Mouse (Mus musculus): ENCODE data around the gene Olfr993. TPM values are rescaled to one million over a fixed set of nuclear protein-coding genes. Genes with fewer than 3 reads are reported as not detected.

Gene Olfr993
- total RNA-seq (2021) = not detected
- long read RNA-seq, experiment 1 = 0 reads
- long read RNA-seq, experiment 2 = 0 reads

GRCm38 (mm10) chr2:85414777-85415176 is at the start of gene Olfr993:
Gene Olfr993 (minus strand): TSS chr2:85414877.
- no peak for DNase-seq

- DNase-seq = no peak
These were observed 28.9 kb upstream of the Olfr993 start, which contains the start of gene Olfr995 for GRCm38 (mm10) chr2:85443539-85443938. Gene Olfr995 (minus strand): TSS chr2:85443639.

GRCm38 (mm10) chr2:85442546-85442945 is 27.9 kb upstream of the Olfr993 start:
- DNase-seq = no peak

- no peak for DNase-seq
These were observed 21.7 kb upstream of the Olfr993 start, which contains the start of gene Olfr994 for GRCm38 (mm10) chr2:85436351-85436750. Gene Olfr994 (minus strand): TSS chr2:85436451.

GRCm38 (mm10) chr2:85425893-85426292 is 11.2 kb upstream of the Olfr993 start:
- DNase-seq = no peak

- DNase-seq = no peak
These were observed 5.3 kb downstream of the Olfr993 start, which contains the start of gene Olfr992 for GRCm38 (mm10) chr2:85409369-85409768. Gene Olfr992 (minus strand): TSS chr2:85409469.

Other genes with a start within 250 kb of the Olfr993 start
- gene Lrrc55, start 217.7 kb downstream of the Olfr993 start, total RNA-seq (2021) = 1 to 10 TPM; 5.9 to 6.8 TPM
- gene Olfr987, start 75.6 kb downstream of the Olfr993 start, total RNA-seq (2021) = not detected
- not detected for gene Olfr988, start 51.6 kb downstream of the Olfr993 start, total RNA-seq (2021)
- not detected for gene Olfr992, start 5.4 kb downstream of the Olfr993 start, total RNA-seq (2021)
- gene Olfr994, start 21.6 kb upstream of the Olfr993 start, total RNA-seq (2021) = not detected
- gene Olfr995, start 28.8 kb upstream of the Olfr993 start, total RNA-seq (2021) = not detected
- gene 4833423E24Rik, start 104.1 kb upstream of the Olfr993 start, total RNA-seq (2021) = not detected
- not detected for gene Olfr996, start 164.3 kb upstream of the Olfr993 start, total RNA-seq (2021)
- gene Olfr998, start 174.1 kb upstream of the Olfr993 start, total RNA-seq (2021) = not detected
- gene Olfr1000, start 197.0 kb upstream of the Olfr993 start, total RNA-seq (2021) = not detected
- not detected for gene Olfr1002, start 235.8 kb upstream of the Olfr993 start, total RNA-seq (2021)
- gene Olfr154, start 249.6 kb upstream of the Olfr993 start, total RNA-seq (2021) = not detected

Measured in gastrocnemius, postnatal 10 days (tissue).